Mouse (Mus musculus) spleen, postnatal 36 days (tissue): ENCODE results near the gene Lmtk3.

Experiments used
- DNase-seq, 2 experiments: peaks; one replicate each; pipeline ENCODE4 v3.0.0; 2022; ENCODE audit warnings: low spot score in 2 of 2, mixed read lengths in 1 of 2

The Lmtk3 gene

GRCm38 (mm10) chr7:45808471-45808870 lies 24.9 kb downstream of the Lmtk3 start:
- DNase-seq = no peak

- DNase-seq = no peak
These were observed 25.9 kb downstream of the Lmtk3 start for GRCm38 (mm10) chr7:45809276-45810075.

- no peak for DNase-seq
These were observed 29.4 kb downstream of the Lmtk3 start for GRCm38 (mm10) chr7:45812921-45813320.

DNA sequence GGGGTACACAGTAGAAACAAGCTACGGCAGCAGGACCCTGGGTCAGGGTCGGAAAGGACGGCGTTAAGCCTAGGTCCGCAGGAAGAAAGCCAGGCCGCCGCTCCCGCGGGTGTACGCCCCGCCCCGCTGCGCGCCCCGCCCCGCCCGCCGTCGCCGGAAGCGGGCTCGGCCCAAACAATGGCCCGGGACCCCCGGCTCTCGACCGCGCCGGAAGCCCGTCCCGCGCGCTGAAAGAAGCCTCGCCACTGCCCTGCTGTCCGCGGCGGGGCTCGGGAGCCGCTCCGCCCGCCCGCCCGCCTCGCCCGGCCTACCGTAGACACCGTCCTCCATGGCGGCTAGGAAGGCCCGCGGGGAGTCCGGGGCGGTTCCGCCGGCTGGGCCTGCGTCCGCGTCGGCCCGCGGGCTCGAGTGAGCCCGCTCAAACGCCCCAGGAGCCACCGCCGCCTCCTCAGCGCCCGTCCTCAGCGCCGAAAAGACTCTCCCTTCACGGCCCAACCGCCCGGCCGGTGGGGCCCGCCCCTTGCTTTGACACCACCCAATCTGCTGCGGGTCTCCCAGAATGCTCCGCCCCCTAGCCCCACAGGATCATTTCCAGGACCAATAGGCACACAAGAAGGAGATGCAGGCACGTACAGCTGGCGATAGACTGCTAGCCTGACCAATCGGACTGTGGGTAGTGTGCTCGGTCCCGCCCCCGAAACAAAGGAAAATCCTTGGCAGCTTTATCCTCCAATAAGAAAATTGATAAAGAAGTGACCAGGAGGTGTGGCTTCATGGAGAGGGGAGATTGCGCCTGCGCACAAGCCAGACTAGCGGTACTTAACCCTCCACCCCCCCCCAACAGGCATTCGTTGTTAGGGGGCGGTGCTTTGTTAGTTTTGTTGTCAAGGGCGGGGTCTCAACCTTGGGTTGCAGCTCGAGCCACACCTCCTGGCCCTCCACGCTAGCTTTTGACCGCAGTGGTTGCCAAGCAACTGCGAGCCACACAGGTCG lies 30.5 kb downstream of the Lmtk3 start, which contains the start of gene Cyth2:
TSS of gene Cyth2 (minus strand) at position 795 of the 993 bp plus-strand sequence.
- DNase-seq = peak; percentile 99

GRCm38 (mm10) chr7:45814841-45815240 lies 31.3 kb downstream of the Lmtk3 start:
- no peak for DNase-seq

DNA sequence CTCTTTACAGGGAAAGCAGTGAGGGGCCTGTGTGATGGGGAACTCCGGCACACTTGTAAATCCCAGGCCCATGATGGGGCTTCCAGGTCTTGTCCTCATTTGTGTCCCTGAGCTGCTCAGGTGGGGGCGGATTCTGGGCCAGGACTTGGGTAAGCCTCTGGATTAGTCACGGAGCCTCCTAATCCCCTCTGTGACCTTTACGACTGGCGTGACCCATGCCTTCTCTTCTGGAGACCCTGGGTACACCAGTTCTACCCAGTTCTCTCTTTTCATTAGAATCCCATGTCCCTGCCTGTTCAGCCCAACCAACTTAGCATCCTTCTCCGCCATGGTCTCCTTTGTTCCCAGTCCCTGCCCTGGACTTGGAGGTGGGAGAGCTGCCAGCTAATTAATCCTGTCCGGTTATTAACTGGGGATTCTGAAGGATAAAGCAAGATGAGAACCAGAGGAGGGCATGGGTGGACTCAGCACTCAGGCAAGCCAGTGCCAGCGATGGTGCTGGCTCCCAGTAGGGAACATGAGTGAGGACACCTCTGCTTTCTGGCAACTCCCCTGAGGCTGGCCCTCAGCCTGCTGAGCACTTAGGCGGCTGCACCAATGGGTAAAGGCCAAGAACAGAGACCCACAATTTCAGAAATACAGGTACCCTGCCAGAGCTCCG lies 31.9 kb downstream of the Lmtk3 start:
- DNase-seq = no peak

DNA sequence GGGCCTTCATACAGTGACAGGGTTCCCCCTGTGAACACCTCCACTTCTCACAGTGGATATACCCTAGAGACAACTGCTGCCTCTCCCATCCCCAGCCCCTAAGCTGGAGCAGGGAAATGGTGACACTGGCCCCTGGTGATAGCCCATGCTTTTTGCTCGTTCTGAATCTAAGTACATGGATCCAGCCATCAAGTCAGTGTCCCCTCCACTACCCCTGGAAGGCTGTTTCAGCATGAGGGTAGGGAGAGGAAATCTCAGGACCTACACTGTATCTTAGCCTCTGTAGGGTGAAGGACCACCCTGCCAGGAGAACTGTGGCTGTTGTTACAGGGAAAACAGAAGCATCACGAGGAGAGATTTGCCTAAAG lies 32.4 kb downstream of the Lmtk3 start:
- no peak for DNase-seq

DNA sequence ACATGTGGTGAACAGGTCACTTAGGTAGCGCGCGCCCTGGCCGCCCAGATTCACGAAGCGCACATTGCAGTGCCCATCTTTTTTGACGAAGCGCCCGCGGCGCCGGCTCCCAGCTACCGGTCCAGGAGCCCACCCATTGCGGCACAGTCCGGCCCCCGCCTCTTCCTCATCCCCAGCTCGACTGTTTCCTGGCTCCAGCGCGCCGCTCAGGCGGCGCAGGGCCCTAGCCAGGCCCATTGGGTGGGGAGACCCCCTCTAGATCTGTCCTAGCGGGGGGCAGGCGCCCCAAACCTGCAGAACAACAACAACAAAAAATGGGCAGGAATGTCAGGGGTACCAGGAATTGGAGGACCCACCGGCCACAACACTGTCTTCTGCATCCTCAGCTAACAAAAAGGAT lies 36.3 kb downstream of the Lmtk3 start:
- no peak for DNase-seq

DNA sequence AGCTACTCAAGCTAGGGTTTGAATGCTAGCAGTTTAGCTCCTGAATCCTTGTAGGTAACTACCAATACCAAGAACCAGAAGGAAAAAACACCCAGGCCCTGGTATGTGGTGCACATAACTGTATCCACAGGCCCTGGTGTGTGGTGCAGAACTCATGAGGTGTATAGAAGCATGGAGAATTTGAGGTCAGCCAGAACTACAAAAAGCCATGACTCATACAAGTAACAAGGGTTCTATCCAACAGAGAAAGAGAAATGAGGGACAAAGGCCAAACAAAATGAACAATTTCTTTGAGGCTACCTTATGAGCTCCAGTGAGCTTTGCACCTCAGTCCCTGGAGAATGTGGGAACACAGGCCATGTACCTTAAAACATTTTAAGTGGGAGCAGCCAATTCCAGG lies 37.4 kb downstream of the Lmtk3 start:
- DNase-seq = no peak

GRCm38 (mm10) chr7:45824598-45824997 lies 41.1 kb downstream of the Lmtk3 start, which contains the start of gene Kcnj14:
Kcnj14 (minus strand) TSS chr7:45824782.
- DNase-seq = no peak

DNA sequence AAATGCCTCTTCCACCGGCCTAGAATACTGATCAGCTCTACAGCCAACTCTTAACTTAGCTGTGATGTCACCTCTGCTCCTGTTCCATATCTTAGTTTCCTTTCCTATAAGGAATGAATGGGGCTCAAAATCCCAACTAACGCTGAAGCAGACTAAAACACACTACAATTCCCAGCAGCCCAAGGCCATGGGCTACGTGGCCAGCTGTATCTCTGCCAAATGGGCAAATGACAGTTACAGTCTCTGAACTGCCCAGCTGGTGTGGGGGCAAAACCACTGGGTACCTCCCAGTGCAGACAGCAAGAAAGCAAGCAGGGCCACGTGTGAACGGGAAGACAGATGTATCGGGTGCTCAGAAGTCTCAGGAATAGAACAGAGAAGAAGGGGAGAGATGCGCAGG lies 43.1 kb downstream of the Lmtk3 start:
- no peak for DNase-seq

DNA sequence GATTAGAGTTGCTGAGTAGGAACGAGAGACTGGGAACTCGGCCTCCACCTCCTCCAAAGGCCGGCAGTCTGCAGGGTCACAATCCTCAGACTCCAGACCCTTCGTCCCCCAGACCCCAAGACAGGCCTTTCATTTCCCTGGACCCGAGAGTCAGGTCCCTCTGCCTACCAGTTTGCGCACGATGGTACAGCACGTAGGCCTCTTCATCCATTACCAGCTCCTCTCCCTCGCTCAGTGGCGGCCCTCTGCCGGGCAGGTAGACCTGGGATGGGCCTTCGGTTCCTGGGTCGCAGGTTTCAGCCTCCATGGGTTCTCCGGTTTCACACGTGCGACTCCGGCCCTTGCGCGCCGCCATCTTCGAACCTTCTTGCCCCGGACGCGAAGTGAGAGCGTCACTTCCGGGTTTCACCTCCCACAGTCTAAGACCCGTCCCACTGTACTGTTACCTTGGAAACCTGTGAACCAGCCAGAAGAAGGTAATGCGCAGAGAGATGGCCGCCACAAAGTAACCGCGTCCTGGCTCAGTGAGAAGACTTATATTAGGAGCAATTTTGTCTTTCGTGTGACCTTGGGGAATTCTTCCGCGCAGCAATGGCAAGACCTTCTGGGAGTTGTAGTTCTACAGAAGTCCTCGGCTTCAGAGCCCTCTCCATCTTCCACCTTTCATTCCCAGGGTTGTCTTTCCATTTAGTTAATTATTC lies 47.0 kb downstream of the Lmtk3 start, which contains the start of gene Grwd1:
TSS of gene Grwd1 (minus strand) at position 518 of the 701 bp plus-strand sequence.
- DNase-seq = peak; percentile 84 to 87

DNA sequence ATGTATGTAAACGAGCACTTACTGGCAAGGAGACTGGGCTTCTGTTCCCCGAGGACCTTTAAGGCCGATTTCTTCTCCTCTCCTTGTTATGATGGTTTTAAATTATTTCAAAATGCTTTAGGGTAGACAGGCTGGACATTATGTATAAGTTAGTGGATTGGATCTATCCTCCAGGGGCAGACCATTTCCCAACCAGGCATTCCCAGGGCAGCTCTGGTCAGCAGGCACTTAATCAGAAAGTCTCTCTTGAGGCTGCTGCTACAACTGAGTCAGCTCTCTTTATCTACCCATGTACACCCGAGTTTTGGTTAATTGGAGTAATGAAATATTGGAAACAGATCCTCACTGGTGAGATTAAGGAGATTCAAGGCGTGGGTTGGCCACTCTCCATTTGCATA lies 47.6 kb downstream of the Lmtk3 start:
- DNase-seq = no peak

GRCm38 (mm10) chr7:45832428-45832827 lies 48.9 kb downstream of the Lmtk3 start:
- no peak for DNase-seq

GRCm38 (mm10) chr7:45833148-45833790 lies 49.7 kb downstream of the Lmtk3 start:
- no peak for DNase-seq

DNA sequence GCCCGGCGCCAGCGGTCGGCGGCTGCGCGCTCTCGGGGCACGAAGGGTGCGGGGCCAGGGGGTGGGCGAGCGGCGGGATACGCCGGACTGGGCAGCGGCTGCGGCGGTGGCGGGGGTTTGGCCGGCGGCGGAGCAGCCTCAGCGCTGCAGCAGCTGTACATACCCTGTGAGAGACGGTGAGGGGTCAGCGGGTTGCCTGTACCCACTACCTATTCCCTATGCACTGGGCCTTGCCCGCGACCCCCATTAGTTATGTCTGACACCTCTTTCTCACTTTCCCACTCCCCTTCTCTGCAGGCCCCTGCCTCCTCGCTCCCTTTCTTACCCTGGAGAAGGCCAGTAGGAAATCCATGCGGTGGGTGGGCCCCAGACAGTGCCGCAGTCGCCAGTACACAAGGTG lies 50.4 kb downstream of the Lmtk3 start:
- no peak for DNase-seq

DNA sequence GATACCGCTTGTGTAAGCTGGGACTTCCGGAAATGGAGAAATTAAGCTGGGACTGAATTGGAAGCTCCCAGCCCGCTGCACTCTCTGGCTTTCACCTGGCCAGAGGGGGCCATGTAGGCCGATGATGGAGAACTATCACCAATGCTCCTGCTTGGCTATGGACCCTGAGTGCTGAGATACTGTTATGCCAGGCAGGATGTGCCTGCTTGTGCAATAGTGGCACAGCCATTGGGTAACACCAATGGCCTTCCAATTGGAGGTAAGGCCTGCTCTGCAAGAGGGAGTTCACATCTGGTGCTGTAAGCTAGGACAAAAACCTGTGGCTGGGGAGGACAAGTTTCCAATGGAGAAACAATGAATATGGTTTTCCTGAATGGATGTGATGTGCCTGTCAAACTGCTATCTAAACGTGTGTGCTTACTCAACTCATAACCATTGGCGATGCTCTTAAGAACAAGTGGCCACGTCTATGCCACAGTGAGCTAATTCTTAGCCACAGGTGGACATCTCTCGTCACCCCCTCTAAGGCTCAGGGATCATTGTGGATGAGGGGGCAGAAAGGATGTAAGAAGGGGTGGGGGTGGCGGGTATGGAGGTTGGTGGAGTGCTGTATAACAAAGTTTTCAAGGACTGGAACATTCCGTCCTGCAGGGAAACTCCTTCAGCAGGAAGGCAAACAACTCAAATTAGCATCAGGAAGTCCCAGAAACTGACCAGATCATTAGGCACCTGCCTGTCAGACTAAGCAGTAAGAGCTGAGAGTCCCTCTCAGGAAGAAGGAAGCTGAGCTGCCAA lies 59.6 kb downstream of the Lmtk3 start:
- DNase-seq = no peak

- no peak for DNase-seq
These were observed 65.0 kb downstream of the Lmtk3 start for GRCm38 (mm10) chr7:45848447-45849027.

DNA sequence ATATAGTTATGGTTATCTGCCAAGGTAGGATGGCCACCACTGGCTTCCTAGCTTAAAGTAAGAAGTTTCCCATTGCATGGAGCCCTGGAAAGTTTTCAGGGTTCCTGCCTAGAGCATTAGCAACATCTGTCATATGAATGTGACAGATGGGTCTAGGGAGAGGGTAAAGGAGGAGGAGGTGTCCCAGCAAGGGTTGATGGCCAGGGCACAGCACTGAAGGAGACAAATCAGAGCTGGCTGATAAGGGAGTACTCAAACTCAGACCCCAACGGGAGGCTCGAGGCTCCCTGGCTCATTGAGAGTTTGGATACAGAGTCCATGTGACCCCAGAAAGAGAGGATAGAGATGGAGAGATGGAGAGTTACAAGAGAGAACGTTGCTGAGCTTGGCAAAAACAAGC lies 67.1 kb downstream of the Lmtk3 start:
- no peak for DNase-seq

DNA sequence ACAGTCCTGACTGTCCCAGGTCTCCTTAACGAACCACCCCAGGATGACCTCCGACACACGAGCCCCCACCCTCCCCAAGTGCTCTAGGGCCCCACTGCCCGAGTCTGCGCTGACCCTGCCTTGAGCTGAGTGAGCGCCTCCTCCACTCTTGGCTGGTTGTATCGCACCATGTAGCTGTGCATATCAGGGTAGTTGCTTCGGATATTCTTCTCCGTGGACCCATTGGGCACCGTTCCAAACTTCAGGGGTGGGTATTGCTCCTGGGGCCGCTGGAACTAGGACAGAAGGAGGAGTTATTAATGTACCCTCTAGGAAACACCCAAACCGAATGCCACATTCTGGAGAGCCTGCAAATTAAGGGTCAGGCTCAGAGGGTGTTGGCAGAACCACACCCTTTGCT lies 69.6 kb downstream of the Lmtk3 start:
- no peak for DNase-seq
